Mouse (Mus musculus) G1E (cell line): ENCODE results near the gene Gm20671. TPM values are rescaled to one million over a fixed set of nuclear protein-coding genes. Genes with fewer than 3 reads are reported as not detected.
"Not testable (repeated sequence)": the region's sequence is repeated elsewhere in the genome, so short reads cannot be mapped to it uniquely, and the experiment has no call there.

Experiments used
- ATAC-seq: 2 replicates; pipeline ENCODE4 v1.8.0; 2016; ENCODE audit warnings: mild to moderate bottlenecking; ENCODE audit not compliant: insufficient number of reproducible peaks, poor library complexity, low FRiP score, severe bottlenecking; ENCODE audit errors: extremely low read depth
- DNase-seq: peaks from one replicate; pipeline ENCODE4 v3.0.0; 2012; ENCODE audit warnings: low spot score
- H3K27me3 ChIP-seq: 2 replicates; pipeline ENCODE4 v1.6.1; 2012; ENCODE audit warnings: mild to moderate bottlenecking, low read length, inconsistent platforms; ENCODE audit not compliant: insufficient read depth
- H3K36me3 ChIP-seq: replicated peaks from 2 replicates; pipeline ENCODE3; 2012; ENCODE audit warnings: mild to moderate bottlenecking, inconsistent platforms
- H3K4me1 ChIP-seq: 2 replicates; pipeline ENCODE4 v1.6.1; 2012; ENCODE audit warnings: low read depth, low read length, inconsistent platforms, mixed read lengths; ENCODE audit not compliant: insufficient read depth
- H3K4me3 ChIP-seq: 2 replicates; pipeline ENCODE4 v1.5.1; 2012; ENCODE audit warnings: low read depth, mild to moderate bottlenecking, inconsistent platforms, low read length, moderate library complexity, mixed read lengths
- H3K9me3 ChIP-seq: replicated peaks from 2 replicates; pipeline ENCODE4 v1.6.1; 2012; ENCODE audit warnings: inconsistent platforms
- CTCF ChIP-seq: IDR thresholded peaks from 2 replicates; pipeline ENCODE4 v1.5.1; 2012; ENCODE audit warnings: low read depth, low read length, inconsistent platforms, mixed read lengths
- GATA1 ChIP-seq: IDR thresholded peaks from 2 replicates; pipeline ENCODE4 v1.6.1; 2012; ENCODE audit warnings: borderline replicate concordance, low read length, inconsistent platforms, mixed read lengths
- GATA2 ChIP-seq: IDR thresholded peaks from 2 replicates; pipeline ENCODE4 v1.6.1; 2012; ENCODE audit warnings: low read depth, low read length, inconsistent platforms, borderline replicate concordance
- POLR2AphosphoS5 ChIP-seq: IDR thresholded peaks from 2 replicates; pipeline ENCODE4 v1.6.1; 2012; ENCODE audit warnings: low read depth, low read length, inconsistent platforms; ENCODE audit not compliant: insufficient replicate concordance
- TAL1 ChIP-seq: conservative IDR thresholded peaks from 2 replicates; pipeline ENCODE4 v1.6.1; 2012; ENCODE audit warnings: low read depth, low read length, inconsistent platforms, mixed read lengths
- polyA plus RNA-seq: library from polyadenylated mRNA; stranded (reverse); fragments of >175 nt; gene quantifications from 2 replicates; pipeline ENCODE4 v1.2.3, GENCODE M21; 2012
- total RNA-seq, 2 experiments: library from RNA; stranded (forward) in 1 of 2; stranded (reverse) in 1 of 2; fragments of 200-1000 nt in 1 of 2; fragments of >200 nt in 1 of 2; fragmentation: Nextera tagmentation in 1 of 2; gene quantifications; 2 replicates each; pipeline ENCODE4 v1.2.3; 2014 to 2017

Gene Gm20671
- total and polyA plus RNA-seq, 3 experiments: 2.3 to 12.9 TPM; not detected in 1

- H3K4me3 ChIP-seq: no peak overlapping the region
These were observed 91.1 kb downstream of the Gm20671 start for GRCm38 (mm10) chr5:32735779-32736178.

GRCm38 (mm10) chr5:32733892-32734291 is 93.0 kb downstream of the Gm20671 start:
- not testable (repeated sequence) for H3K4me1 ChIP-seq, H3K9me3 ChIP-seq, DNase-seq, H3K4me3 ChIP-seq, H3K27me3 ChIP-seq
- ATAC-seq: peak; percentile 54
- peaks cover 69% of the 10 kb centered on the region for H3K36me3 ChIP-seq

More at GRCm38 (mm10) chr5:32735779-32736178, 91.1 kb downstream of the Gm20671 start:
- H3K4me1 ChIP-seq: no peaks in the 10 kb centered on the region
- no peaks in the 10 kb centered on the region for H3K9me3 ChIP-seq
- no peak for DNase-seq
- H3K36me3 ChIP-seq: peaks cover 70% of the 10 kb centered on the region
- TF ChIP-seq CTCF (no peak), TAL1 (no peak), GATA2 (no peak), POLR2AphosphoS5 (no peak), GATA1 (no peak)
- H3K27me3 ChIP-seq: no peaks in the 10 kb centered on the region
- no peak for ATAC-seq

DNA sequence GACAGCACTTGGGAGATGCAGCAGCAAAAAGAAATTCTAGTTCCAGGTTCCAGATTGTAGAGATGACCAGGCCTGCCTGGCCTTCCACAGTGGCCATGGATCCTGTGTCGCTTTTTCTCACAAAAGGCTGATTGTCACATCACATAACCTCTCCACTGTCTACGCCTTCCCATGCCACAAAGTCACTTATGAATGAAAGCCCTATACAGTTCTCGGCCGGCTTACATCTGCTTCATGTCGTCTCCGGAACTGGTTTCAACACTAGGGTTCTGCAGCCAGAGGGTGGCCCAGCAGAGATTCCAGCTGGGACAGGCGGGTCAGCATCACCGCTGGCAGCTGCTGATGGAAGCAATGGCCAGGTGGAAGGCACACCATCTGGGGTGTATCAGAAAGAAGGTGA is 98.1 kb downstream of the Gm20671 start:
- H3K36me3 ChIP-seq: peaks cover 24% of the 10 kb centered on the region
- TF ChIP-seq TAL1: no peak
- TF ChIP-seq CTCF: no peak
- no peak for TF ChIP-seq GATA2
- TF ChIP-seq GATA1: no peak
- no peak for TF ChIP-seq POLR2AphosphoS5
- no peak overlapping the region for H3K4me3 ChIP-seq
- DNase-seq (no peak), ATAC-seq (no peak)
- no peaks in the 10 kb centered on the region for H3K27me3 ChIP-seq
- no peaks in the 10 kb centered on the region for H3K9me3 ChIP-seq
- H3K4me1 ChIP-seq: peaks cover 3% of the 10 kb centered on the region

DNA sequence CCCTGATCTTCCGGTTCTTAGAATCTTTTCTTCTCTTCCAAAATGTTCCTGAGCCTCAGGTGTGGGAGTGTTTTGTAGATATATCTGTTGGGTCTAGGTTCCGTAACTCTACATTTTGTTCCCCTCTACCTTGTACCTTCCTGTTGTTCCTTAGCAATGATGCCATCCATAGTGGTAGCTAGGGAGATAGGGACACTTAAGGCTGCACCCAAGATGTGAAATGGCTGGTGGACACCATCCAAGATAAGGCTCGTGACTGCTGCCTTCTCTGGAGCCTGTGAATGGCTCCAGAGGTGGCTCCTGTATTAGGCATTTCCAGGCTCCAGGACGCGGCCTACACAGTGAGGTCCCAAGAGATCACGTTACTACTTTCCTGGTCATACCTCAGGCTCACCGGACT is 98.6 kb downstream of the Gm20671 start:
- H3K36me3 ChIP-seq: peaks cover 19% of the 10 kb centered on the region
- H3K9me3 ChIP-seq: no peaks in the 10 kb centered on the region
- peaks cover 6% of the 10 kb centered on the region for H3K4me1 ChIP-seq
- TF ChIP-seq GATA2: no peak
- ATAC-seq (no peak), DNase-seq (no peak)
- no peak overlapping the region for H3K4me3 ChIP-seq
- H3K27me3 ChIP-seq: no peaks in the 10 kb centered on the region

GRCm38 (mm10) chr5:32725397-32725796 is 101.5 kb downstream of the Gm20671 start:
- not testable (repeated sequence) for H3K4me1 ChIP-seq, DNase-seq, ATAC-seq, H3K9me3 ChIP-seq, H3K4me3 ChIP-seq
- H3K36me3 ChIP-seq: peaks cover 10% of the 10 kb centered on the region
- peaks cover 12% of the 10 kb centered on the region for H3K27me3 ChIP-seq

GRCm38 (mm10) chr5:32723981-32724380 is 102.9 kb downstream of the Gm20671 start:
- ATAC-seq: no peak
- DNase-seq: no peak
- TF ChIP-seq POLR2AphosphoS5 (no peak), GATA1 (no peak), GATA2 (no peak), TAL1 (no peak; the same call in 1 of the 2 replicates), CTCF (no peak)
- Histone ChIP-seq H3K27me3 (peaks cover 15% of the 10 kb centered on the region), H3K4me1 (peaks cover 6% of the 10 kb centered on the region), H3K36me3 (no peaks in the 10 kb centered on the region), H3K4me3 (no peak overlapping the region), H3K9me3 (no peaks in the 10 kb centered on the region)

DNA sequence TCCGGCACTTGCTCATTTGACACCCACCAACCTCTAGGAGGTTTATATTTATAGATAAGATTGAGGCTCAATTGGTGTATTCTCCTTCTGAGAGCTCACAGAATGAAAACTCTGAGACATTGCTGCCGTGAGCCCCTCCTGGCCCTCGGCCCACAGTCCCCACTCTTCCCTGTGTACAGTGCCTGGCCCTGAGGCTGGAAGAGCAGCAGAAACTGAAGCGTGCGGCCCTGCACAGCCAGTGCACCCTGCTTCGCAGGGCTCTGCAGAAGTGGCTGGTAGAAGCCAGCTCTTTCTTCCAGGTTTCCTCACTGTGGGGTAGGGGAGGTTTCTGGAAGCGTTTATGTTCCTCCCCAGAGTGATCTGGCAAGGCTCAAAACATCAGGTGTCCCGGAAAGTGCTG is 104.2 kb downstream of the Gm20671 start:
- DNase-seq, ATAC-seq, H3K9me3 ChIP-seq, H3K4me1 ChIP-seq, H3K36me3 ChIP-seq, H3K4me3 ChIP-seq: not testable (repeated sequence)
- peaks cover 18% of the 10 kb centered on the region for H3K27me3 ChIP-seq

DNA sequence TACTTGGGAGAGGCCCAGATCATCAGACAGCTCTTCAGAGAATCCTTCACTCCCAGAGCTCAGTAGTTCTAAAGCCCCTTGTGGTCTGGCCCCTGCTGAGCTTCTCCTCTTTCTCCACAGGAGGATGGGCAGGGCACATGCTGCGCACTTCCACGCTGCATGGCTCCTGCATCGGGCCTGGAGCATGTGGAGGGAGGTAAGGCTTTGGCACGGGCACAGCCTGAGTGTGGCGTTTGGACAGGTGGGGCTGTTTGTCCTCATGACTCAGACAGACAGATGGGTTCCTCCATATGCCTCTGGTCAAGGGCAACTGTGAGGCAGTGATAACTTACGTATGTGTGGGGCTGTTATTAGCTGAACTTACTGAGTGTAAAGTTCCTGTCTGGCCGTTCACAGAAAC is 104.6 kb downstream of the Gm20671 start:
- peaks cover 22% of the 10 kb centered on the region for H3K27me3 ChIP-seq
- ATAC-seq (no peak), DNase-seq (no peak)
- TF ChIP-seq GATA1: no peak
- TF ChIP-seq GATA2: no peak
- no peak for TF ChIP-seq TAL1
- no peak for TF ChIP-seq POLR2AphosphoS5
- TF ChIP-seq CTCF: no peak
- no peaks in the 10 kb centered on the region for H3K36me3 ChIP-seq
- H3K4me3 ChIP-seq: no peak overlapping the region
- H3K4me1 ChIP-seq: peaks cover 6% of the 10 kb centered on the region
- H3K9me3 ChIP-seq: no peaks in the 10 kb centered on the region
